Mouse (Mus musculus) neural tube, embryonic 10.5 days (tissue): ENCODE measurements at regions not wholly inside any gene's neighbourhood (a gene's known extent, or its start where the extent isn't known, plus 50 kb on each side); places are given as distances from the start of the nearest gene placed in this dataset.

Experiments
- DNase-seq: peaks from one replicate; pipeline ENCODE4 v3.0.0-alpha.2; 2017; ENCODE audit warnings: low spot score; ENCODE audit errors: extremely low spot score

- peak; percentile 19 for DNase-seq
Observed at GRCm38 (mm10) chr2:72672908-72673901, 197.2 kb downstream of the Cdca7 start.

DNA sequence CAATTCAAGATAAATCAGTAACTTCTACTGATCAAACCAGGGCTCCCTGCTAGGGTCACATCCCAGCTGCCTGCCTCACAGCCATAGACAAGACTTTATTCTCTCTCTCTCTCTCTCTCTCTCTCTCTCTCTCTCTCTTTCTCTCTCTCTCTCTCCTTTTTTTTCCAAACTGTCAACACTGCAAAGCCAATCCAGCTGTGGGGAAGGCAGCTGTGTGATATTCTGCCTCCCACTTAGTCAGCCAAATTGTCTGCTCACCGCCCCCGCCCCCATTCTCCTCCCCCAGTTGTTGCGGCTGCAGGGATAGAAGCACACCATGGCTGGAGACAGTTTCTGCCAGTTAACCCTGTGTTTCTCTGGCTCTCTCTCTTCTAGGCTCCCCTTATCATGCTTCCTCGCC is 198.3 kb downstream of the Cdca7 start:
- DNase-seq: peak; percentile 23

GRCm38 (mm10) chr2:72674856-72675440 is 199.0 kb downstream of the Cdca7 start:
- no peak for DNase-seq

GRCm38 (mm10) chr2:72677731-72678130 is 201.8 kb downstream of the Cdca7 start:
- no peak for DNase-seq

GRCm38 (mm10) chr2:72688031-72688430 is 212.1 kb downstream of the Cdca7 start:
- DNase-seq: no peak

GRCm38 (mm10) chr2:72701081-72701480 is 225.1 kb downstream of the Cdca7 start:
- no peak for DNase-seq

DNA sequence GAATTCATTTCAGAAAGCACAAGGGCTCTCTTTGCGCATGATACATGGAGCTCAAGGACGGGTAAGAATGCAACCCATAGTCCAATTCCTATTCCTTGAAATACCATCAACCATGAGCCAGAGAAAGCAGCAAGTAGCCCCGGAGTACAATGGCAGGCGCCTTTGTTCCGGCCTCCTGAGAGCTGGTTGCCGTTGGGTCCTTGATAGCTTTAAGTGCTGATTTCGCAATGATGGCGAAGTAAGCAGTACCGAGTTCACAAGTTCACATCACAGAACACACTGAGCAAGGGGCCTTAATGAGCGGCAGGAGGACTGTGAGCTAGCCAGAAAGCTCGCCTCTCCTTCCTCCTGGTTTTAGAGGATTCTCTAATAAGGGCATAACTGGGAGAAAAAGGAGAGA is 227.3 kb downstream of the Cdca7 start:
- DNase-seq: no peak

DNA sequence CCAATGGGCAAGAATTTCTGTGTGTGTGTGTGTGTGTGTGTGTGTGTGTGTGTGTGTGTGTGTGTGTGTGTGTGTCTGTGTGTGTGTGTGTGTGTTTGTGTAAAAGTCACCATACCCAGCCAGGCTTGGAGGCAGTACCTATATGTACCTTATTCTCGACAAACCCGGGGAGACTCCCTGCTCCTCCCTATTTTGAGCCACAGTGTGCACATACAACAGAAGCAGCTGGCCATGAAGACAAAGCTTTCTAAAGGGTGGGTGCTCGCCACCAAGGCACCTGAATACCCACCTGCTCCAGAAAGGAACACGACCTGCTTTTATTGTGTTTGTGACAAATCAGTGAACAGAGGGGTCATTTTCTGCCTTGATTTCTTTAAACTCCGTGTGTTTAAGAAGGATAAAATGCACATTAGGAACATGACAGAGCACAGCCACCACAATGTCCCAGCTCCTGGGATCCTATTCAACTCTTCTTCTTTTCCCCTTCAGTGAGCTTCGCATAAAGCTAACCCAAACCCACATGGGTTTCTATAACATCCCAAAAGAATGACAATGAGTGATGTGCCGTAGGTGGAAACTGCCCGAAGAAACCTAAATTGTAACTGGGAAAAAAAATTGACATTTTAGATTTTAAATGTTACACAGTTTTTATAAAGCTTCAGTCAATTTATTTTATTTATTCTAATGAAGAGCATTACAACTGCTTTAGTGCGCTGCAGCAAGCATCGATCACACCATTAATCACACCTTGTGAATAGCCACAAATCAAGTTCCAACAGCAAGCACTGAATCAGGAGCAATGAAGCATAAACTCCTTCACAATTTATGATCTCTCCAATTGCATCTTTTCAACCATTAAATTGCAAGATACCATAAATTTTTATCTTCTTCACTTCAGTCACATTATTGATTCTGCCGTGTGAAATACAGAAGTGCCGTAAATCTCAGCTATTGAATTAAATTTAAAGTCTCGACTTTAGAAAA is 232.0 kb downstream of the Cdca7 start:
- DNase-seq: peak; percentile 16

GRCm38 (mm10) chr2:72716931-72717330 is 241.0 kb downstream of the Cdca7 start:
- DNase-seq: no peak

- DNase-seq: peak; percentile 35
Observed at GRCm38 (mm10) chr2:72728699-72729098, 251.5 kb downstream of the Sp3 start.

- DNase-seq: no peak
Observed at GRCm38 (mm10) chr2:72733371-72733770, 246.9 kb downstream of the Sp3 start.

DNA sequence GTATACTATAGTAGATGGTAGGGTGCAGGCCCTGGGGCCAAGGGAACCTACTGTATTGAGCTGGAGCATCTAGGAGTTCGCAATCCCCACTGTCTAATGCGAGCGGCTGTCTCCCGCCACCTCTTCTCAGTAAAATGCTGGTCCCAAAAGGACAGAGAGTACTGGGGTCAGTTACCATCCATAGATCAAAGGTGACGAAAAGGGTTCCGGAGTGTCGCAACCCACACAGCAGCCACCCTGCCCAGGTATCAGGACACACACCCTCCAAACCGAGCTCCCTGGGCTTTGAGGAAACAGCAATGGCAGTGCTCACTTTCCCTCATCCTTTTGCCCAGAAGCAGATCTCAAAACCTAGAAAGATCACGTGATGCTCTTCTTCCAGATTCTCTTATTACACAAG is 245.2 kb downstream of the Sp3 start:
- no peak for DNase-seq

DNA sequence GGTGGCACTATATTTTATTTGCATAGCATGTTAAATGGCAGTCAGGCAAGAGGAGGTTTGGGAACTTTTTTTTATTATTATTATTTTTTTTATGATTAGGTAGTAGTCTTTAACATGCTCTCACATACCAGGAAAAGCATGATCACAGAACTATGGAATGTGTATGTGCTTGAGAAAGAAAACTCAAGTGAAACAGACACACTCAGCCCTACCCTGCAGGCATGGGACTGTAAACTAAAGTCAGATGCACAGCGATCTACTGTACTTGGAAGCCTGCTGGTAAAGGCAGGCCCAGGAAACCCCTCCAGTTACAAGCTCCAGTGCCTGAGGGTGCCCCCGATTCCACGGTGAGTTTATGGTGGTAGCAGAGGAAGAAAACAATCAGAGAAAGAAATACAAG is 243.6 kb downstream of the Sp3 start:
- no peak for DNase-seq

GRCm38 (mm10) chr2:72740391-72741361 is 239.6 kb downstream of the Sp3 start:
- peak; percentile 45 for DNase-seq

- no peak for DNase-seq
Observed at GRCm38 (mm10) chr2:72741746-72742145, 238.5 kb downstream of the Sp3 start.

- no peak for DNase-seq
Observed at GRCm38 (mm10) chr2:72743651-72744050, 236.6 kb downstream of the Sp3 start.

- DNase-seq: no peak
Observed at GRCm38 (mm10) chr2:72744901-72745300, 235.3 kb downstream of the Sp3 start.

- DNase-seq: no peak
Observed at GRCm38 (mm10) chr2:72746476-72747215, 233.6 kb downstream of the Sp3 start.

DNA sequence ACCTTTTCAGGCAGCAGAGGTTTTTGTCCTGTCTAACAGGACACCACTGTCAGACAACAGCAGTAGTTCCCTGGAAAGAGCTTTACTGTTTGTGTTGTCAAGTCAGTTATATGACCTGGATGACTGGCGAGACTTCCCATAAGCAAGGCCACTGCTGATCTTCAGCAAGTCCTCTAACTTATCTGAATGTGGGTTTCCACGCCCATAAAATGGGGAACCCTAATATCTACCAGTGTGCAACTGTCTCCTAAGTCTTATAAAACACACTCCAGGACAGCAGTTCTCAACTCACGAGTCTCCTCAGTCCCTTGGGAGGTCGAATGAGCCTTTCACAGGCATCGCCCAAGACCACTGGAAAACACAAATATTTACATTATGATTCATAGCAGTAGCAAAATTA is 232.9 kb downstream of the Sp3 start:
- DNase-seq: no peak

DNA sequence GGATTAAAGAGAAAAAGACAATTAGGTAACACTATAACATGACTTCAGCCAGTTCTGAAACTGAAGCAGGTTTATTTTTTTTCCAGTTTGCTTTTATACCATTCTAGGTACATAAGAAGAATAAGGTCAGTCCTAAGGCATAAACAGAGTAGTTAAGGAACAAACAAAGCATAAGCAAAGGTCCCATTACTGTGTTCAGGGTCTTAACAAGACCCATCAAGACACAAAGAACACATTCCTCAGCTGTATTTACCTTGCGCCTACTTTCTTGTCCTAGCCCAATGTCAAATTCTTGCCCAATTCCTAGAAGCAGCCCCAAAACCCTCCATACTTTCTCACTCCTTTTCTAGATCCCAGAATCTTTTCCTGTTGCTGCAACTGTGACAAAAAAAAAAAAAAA is 230.8 kb downstream of the Sp3 start:
- no peak for DNase-seq
